Mouse (Mus musculus) spleen, postnatal 36 days (tissue): ENCODE measurements at regions not wholly inside any gene's neighbourhood (a gene's known extent, or its start where the extent isn't known, plus 50 kb on each side); places are given as distances from the start of the nearest gene placed in this dataset.

ENCODE experiments used
- DNase-seq, 2 experiments: peaks; one replicate each; pipeline ENCODE4 v3.0.0; 2022; ENCODE audit warnings: low spot score in 2 of 2, mixed read lengths in 1 of 2

- no peak for DNase-seq
Observed at GRCm38 (mm10) chr5:118316310-118317017, 71.4 kb downstream of the 2410131K14Rik start.

GRCm38 (mm10) chr5:118318073-118318472, 73.0 kb downstream of the 2410131K14Rik start:
- DNase-seq, result no peak

- no peak for DNase-seq
Observed at GRCm38 (mm10) chr5:118318883-118319282, 73.9 kb downstream of the 2410131K14Rik start.

GRCm38 (mm10) chr5:118321719-118322455, 76.9 kb downstream of the 2410131K14Rik start:
- no peak for DNase-seq

GRCm38 (mm10) chr5:118323151-118323550, 78.1 kb downstream of the 2410131K14Rik start:
- no peak for DNase-seq

- DNase-seq, result peak; percentile 51 to 63
Observed at GRCm38 (mm10) chr5:118326837-118327541, 82.0 kb downstream of the 2410131K14Rik start.

- no peak for DNase-seq
Observed at GRCm38 (mm10) chr5:118327961-118328712, 83.1 kb downstream of the 2410131K14Rik start.

GRCm38 (mm10) chr5:118329143-118329542, 84.1 kb downstream of the 2410131K14Rik start:
- no peak for DNase-seq

GRCm38 (mm10) chr5:118331286-118331607, 86.2 kb downstream of the 2410131K14Rik start:
- DNase-seq, result no peak

- peak; percentile 36 to 49 for DNase-seq
Observed at GRCm38 (mm10) chr5:118331608-118332394, 86.8 kb downstream of the 2410131K14Rik start.

- no peak for DNase-seq
Observed at GRCm38 (mm10) chr5:118334054-118334453, 89.0 kb downstream of the 2410131K14Rik start.

GRCm38 (mm10) chr5:118338186-118338585, 93.2 kb downstream of the 2410131K14Rik start:
- DNase-seq, result no peak

GRCm38 (mm10) chr5:118339676-118340661, 94.9 kb downstream of the 2410131K14Rik start:
- DNase-seq, result no peak

GRCm38 (mm10) chr5:118343444-118344320, 98.7 kb downstream of the 2410131K14Rik start:
- DNase-seq, result no peak

- DNase-seq, result no peak
Observed at GRCm38 (mm10) chr5:118345226-118345625, 100.2 kb downstream of the 2410131K14Rik start.

GRCm38 (mm10) chr5:118349057-118349456, 104.0 kb downstream of the 2410131K14Rik start:
- DNase-seq, result no peak

- no peak for DNase-seq
Observed at GRCm38 (mm10) chr5:118351301-118351700, 106.3 kb downstream of the 2410131K14Rik start.

GRCm38 (mm10) chr5:118352142-118352541, 107.1 kb downstream of the 2410131K14Rik start:
- DNase-seq, result no peak

- no peak for DNase-seq
Observed at GRCm38 (mm10) chr5:118353061-118353460, 108.0 kb downstream of the 2410131K14Rik start.
